Mouse (Mus musculus) kidney, adult 11 months (tissue): ENCODE data around the gene Gm609.

Experiments
- DNase-seq: peaks from one replicate; pipeline ENCODE4 v3.0.0; 2022

Gene Gm609

DNA sequence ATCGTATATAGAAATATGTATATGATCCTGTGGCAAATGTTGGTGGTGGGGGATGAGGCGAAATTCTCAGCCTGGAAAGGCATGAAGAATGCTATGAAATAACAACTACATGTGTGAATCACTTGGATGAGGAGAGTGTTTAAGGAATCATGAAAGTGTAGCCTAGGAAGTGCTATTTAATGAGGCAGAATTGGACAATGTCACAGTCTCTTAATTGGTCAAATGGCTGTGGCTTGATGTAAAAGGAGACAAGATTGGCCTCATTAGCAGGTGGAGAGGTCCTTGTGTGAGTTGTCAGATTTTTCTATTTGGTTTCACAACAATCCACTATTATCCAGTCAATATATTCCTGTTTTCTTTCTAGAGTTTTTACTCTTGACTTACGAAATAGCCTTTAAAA is 101.1 kb downstream of the Gm609 start:
- no peak for DNase-seq

DNA sequence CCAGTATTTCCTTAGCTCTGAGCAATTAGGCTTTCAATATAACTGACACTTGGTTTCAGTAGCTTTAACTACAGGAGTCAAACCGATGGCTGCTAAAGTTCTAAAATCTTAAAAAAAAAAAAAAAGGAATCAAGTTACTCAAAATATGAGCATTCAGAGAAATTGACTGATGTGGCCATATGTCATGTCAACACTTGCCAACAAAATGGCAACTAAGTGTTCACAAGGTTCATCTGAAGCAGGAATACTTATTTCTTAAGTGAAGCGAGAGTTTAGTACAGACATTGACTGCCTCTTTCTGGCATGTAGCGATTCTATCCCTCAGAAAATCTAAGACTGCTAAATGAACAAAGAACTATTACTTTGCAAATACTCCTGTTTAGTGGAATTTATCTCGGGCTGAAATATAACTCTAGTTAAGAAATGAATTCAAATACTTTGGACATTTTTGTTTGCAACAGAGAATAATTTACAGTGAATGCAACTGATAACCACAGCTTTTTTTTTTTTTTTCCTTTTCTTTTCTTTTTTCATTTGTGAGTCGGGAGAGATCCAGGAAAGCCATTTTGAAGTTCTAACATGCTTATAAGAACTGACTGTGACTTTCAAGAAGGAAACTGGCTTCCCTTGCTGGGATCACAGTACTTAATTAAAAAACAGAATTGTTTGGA is 102.3 kb downstream of the Gm609 start:
- DNase-seq, result no peak

GRCm38 (mm10) chr16:45389833-45390232 is 102.9 kb downstream of the Gm609 start:
- no peak for DNase-seq

GRCm38 (mm10) chr16:45389041-45389440 is 103.7 kb downstream of the Gm609 start:
- no peak for DNase-seq

DNA sequence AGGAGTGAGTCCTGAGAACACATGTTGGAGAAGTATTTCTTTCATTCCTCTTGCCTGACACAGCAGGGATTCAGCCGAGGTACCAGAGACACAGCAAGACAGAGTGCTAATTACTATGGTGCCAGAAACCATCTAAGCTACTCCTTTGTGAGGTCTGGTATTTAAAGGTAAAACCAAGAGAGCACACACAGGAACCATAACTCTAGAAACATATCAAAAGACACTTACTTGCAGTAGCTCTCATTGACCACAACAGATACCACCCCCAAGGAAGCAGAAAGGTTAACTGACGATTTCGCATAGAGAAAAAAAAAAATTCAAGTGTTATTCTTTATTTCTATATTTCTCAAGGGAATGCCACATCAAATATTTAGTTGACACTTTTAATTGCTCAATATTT is 111.0 kb downstream of the Gm609 start:
- no peak for DNase-seq

DNA sequence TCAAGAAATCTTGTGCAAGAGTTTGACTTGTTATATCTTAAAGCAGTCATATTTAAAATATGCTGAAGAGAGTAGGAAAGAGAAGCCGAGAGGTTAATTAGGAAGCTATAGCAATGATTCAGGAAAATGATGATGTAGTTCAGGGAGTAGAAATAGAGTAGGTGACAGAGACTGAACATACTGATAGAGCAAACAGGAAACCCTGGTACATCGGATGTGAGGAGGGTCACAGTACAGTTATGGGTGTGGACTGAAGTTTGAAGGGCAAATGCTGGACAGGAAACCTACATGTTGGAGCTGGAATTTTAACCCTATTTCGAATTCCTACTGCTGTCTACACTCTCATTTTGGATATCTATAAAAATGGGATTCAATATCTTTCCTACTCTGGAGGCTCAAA is 113.8 kb downstream of the Gm609 start:
- no peak for DNase-seq

GRCm38 (mm10) chr16:45378147-45378943 is 114.4 kb downstream of the Gm609 start:
- no peak for DNase-seq

DNA sequence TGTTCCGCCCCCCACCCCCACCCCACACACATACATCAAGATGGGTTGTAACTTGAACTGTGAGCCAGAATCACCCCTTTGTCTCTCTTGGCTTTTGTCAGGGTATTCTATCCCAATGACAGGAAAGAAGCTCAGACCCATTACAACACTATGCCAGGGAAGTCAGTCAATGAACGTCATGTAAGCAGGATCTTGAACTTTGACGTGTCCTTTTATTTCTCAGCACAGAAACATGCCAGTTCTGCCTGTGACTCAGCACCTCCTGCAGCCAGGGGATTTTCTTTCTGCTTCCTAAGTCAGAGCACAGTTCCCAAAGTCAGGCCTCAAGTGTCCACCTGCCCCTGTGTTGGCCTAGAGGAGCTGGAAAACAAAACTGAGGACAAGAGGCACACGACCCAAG is 115.4 kb downstream of the Gm609 start:
- DNase-seq, result no peak

DNA sequence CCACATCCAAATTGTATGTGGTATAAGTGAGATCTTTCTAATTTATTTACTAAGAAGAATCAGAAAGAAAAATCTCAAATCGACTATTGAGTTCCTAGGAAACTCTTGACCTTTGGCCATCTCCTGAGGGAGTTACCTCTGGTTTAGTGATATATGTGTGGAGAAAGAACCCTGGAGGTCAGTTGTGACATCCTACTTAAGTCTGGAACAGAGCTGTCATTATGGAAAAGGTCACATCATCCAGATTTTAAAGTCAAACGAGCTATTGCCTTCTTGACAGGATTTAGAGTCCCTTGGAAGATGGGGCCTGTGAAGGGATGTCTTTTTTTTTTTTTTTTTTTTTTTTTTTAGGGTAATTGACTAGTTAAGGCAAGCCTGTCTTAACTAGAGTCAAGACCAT is 116.0 kb downstream of the Gm609 start:
- DNase-seq, result no peak

- DNase-seq, result no peak
Observed at GRCm38 (mm10) chr16:45376294-45376693, 116.5 kb downstream of the Gm609 start.

GRCm38 (mm10) chr16:45375506-45376225 is 117.1 kb downstream of the Gm609 start:
- no peak for DNase-seq

DNA sequence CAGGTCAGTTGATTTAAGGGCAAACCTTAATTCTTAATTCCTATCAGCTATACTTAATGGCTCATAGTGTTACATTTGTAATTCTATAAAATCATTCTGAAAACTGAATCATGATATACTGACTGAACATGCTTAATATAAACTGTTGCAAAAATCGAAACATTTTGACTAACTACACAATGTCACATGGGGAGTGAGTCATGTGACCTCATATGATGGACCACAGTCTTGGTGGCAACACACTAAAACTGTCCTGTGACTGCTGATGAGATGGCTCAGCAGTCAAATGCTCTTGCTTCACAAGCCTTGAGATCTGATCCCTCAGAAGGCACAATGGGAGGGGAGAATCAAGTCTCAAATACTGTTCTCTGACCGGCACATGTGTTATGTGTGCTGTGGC is 118.7 kb downstream of the Gm609 start:
- no peak for DNase-seq

GRCm38 (mm10) chr16:45371076-45371475 is 121.7 kb downstream of the Gm609 start:
- no peak for DNase-seq

DNA sequence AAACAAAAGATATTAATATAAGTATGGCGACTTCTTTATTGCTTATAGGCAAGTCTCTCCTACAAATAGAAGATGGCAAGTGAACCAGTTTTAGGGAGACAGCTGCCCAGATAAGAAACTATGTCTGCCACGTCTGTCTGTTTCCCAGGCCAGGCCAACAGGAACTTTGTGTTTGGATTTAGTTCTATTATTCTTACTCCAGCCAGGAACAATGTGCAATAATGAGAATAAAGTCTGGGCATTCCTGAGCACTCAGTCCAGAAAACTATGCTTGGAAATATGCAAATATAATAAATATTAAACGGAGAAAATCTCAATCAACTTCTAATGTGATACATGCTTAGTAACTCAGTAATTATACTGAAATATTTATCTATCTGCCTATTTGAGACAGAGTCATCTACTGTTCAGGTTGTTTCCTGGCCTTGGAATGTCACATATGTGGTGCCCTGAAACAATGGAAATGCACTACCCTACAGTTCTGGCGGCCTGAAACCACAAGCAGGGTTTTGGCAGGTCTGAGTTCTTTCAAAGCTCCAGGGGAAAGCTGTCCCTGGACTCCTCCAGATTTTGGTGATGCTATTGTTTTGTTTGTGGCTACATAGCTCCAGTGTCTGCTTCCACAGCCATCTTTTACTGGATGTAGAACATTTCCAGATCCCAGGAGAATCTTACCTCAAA is 123.3 kb downstream of the Gm609 start:
- DNase-seq, result no peak

- DNase-seq, result no peak
Observed at GRCm38 (mm10) chr16:45366111-45366510, 126.7 kb downstream of the Gm609 start.

DNA sequence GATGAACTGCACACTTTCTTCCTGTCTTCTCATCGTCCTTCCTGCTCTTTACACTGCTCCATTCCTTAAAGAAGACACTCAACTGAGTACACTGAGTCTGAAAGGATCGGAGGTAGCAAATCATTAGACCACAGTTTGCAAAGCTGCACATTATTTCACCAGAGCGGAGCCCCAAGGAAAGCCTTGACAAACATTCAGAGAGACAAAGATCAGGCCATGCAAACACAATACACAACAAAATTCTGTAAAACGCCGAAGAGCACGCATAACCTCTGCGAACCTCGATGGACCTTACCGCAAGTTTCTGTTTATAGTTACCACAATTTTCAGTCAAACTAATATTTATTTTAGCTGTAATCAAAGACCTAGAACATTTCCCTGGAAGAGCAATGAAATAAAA is 127.4 kb downstream of the Gm609 start:
- DNase-seq, result no peak

GRCm38 (mm10) chr16:45364627-45365026 is 128.1 kb downstream of the Gm609 start:
- DNase-seq, result no peak

DNA sequence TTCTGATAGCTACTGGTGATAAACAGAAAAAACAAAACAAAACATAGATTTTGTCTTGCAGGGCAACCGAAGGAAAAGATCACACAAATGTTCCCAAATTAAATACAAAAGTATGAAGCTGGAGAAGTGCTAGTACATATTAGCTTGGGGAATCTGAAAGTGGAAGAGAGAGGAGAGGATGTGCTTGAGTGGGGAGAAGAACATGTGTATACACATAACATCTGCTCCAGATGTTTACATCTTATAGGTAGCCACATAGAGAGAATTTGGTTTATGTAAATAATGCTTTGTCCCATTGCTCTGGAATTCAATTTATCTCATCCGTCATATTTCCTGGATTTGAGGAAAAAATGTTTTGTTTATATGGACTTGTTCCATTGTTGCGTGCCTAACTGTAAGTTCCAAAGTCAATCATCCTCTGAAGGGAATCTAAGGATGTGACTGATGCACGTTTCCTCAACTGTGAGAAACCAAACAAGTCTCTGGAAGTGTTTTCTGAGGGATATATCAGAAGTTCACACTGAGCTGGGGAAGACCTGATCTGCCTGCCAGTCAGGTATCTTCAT is 129.2 kb downstream of the Gm609 start:
- no peak for DNase-seq
